Mouse (Mus musculus): ENCODE results near the gene Arntl. TPM values are rescaled to one million over a fixed set of nuclear protein-coding genes. Genes with fewer than 3 reads are reported as not detected.
"Not testable (repeated sequence)": the region's sequence is repeated elsewhere in the genome, so short reads cannot be mapped to it uniquely, and the experiment has no call there.

Arntl gene
- total and polyA plus RNA-seq, 3 experiments, result 4.6 to 29.9 (median 23.8) TPM

GRCm38 (mm10) chr7:113260321-113261167 lies 53.3 kb downstream of the Arntl start:
- H3K4me1 ChIP-seq (ENCODE audit: insufficient read depth, low read depth, low read length), result peaks cover 73% of the 10 kb centered on the region
- H3K36me3 ChIP-seq (replicated peaks), result peaks cover 31% of the 10 kb centered on the region
- ATAC-seq (ENCODE audit: extremely low read depth, insufficient number of reproducible peaks, low FRiP score, poor library complexity, severe bottlenecking) (peak; percentile 65), DNase-seq (ENCODE audit: low spot score) (peak; percentile 62)
- TF ChIP-seq GATA1 (IDR thresholded peaks at IDR 0.05; ENCODE audit: borderline replicate concordance, low read length) (no peak), CTCF (IDR thresholded peaks at IDR 0.05; ENCODE audit: low read depth, low read length) (no peak), TAL1 (conservative IDR thresholded peaks at IDR 0.05; ENCODE audit: low read depth, low read length) (no peak), POLR2AphosphoS5 (IDR thresholded peaks at IDR 0.05; ENCODE audit: insufficient replicate concordance, low read depth, low read length) (0 out of 2 replicates have a peak, but pooled peaks have one; percentile 75)
- H3K9me3 ChIP-seq (replicated peaks), result no peaks in the 10 kb centered on the region
- peak overlapping the region; percentile 74 for H3K4me3 ChIP-seq (ENCODE audit: low read depth, low read length)
- H3K27me3 ChIP-seq (ENCODE audit: insufficient read depth, low read length), result no peaks in the 10 kb centered on the region

GRCm38 (mm10) chr7:113261690-113262089 lies 54.4 kb downstream of the Arntl start:
- TF ChIP-seq POLR2AphosphoS5 (IDR thresholded peaks at IDR 0.05; ENCODE audit: insufficient replicate concordance, low read depth, low read length) (no peak), CTCF (IDR thresholded peaks at IDR 0.05; ENCODE audit: low read depth, low read length) (no peak), GATA2 (IDR thresholded peaks at IDR 0.05; ENCODE audit: borderline replicate concordance, low read depth, low read length) (no peak), GATA1 (IDR thresholded peaks at IDR 0.05; ENCODE audit: borderline replicate concordance, low read length) (no peak), TAL1 (conservative IDR thresholded peaks at IDR 0.05; ENCODE audit: low read depth, low read length) (no peak)
- DNase-seq (ENCODE audit: low spot score) (peak; percentile 29), ATAC-seq (ENCODE audit: extremely low read depth, insufficient number of reproducible peaks, low FRiP score, poor library complexity, severe bottlenecking) (peak; percentile 16; the same call in 1 of the 2 replicates)
- Histone ChIP-seq H3K36me3 (replicated peaks) (peaks cover 21% of the 10 kb centered on the region), H3K4me1 (ENCODE audit: insufficient read depth, low read depth, low read length) (peaks cover 76% of the 10 kb centered on the region), H3K27me3 (ENCODE audit: insufficient read depth, low read length) (no peaks in the 10 kb centered on the region), H3K4me3 (ENCODE audit: low read depth, low read length) (peak overlapping the region; percentile 74), H3K9me3 (replicated peaks) (no peaks in the 10 kb centered on the region)

- Histone ChIP-seq H3K4me3 (ENCODE audit: low read depth, low read length) (peak overlapping the region; percentile 74), H3K36me3 (replicated peaks) (peaks cover 12% of the 10 kb centered on the region), H3K4me1 (ENCODE audit: insufficient read depth, low read depth, low read length) (peaks cover 73% of the 10 kb centered on the region)
- not testable (repeated sequence) for DNase-seq (ENCODE audit: low spot score); ATAC-seq (ENCODE audit: extremely low read depth, insufficient number of reproducible peaks, low FRiP score, poor library complexity, severe bottlenecking); H3K27me3 ChIP-seq (ENCODE audit: insufficient read depth, low read length); H3K9me3 ChIP-seq (replicated peaks)
These were observed 55.5 kb downstream of the Arntl start for GRCm38 (mm10) chr7:113262510-113263467.

GRCm38 (mm10) chr7:113263990-113264389 lies 56.7 kb downstream of the Arntl start:
- DNase-seq (ENCODE audit: low spot score), result no peak
- H3K4me3 ChIP-seq (ENCODE audit: low read depth, low read length), result peak overlapping the region; percentile 47; the same call in 1 of the 2 replicates
- no peaks in the 10 kb centered on the region for H3K27me3 ChIP-seq (ENCODE audit: insufficient read depth, low read length)
- peaks cover 9% of the 10 kb centered on the region for H3K36me3 ChIP-seq (replicated peaks)
- peaks cover 80% of the 10 kb centered on the region for H3K4me1 ChIP-seq (ENCODE audit: insufficient read depth, low read depth, low read length)
- TF ChIP-seq CTCF (IDR thresholded peaks at IDR 0.05; ENCODE audit: low read depth, low read length) (no peak), POLR2AphosphoS5 (IDR thresholded peaks at IDR 0.05; ENCODE audit: insufficient replicate concordance, low read depth, low read length) (no peak), GATA1 (IDR thresholded peaks at IDR 0.05; ENCODE audit: borderline replicate concordance, low read length) (no peak), TAL1 (conservative IDR thresholded peaks at IDR 0.05; ENCODE audit: low read depth, low read length) (no peak), GATA2 (IDR thresholded peaks at IDR 0.05; ENCODE audit: borderline replicate concordance, low read depth, low read length) (no peak)
- no peaks in the 10 kb centered on the region for H3K9me3 ChIP-seq (replicated peaks)
- ATAC-seq (ENCODE audit: extremely low read depth, insufficient number of reproducible peaks, low FRiP score, poor library complexity, severe bottlenecking), result 0 out of 2 replicates have a peak, but pooled peaks have one; percentile 10

- peaks cover 6% of the 10 kb centered on the region; the same call in 1 of the 2 replicates for H3K27me3 ChIP-seq (ENCODE audit: insufficient read depth, low read length)
- peaks cover 68% of the 10 kb centered on the region for H3K4me1 ChIP-seq (ENCODE audit: insufficient read depth, low read depth, low read length)
- peak; percentile 36; the same call in 1 of the 2 replicates for ATAC-seq (ENCODE audit: extremely low read depth, insufficient number of reproducible peaks, low FRiP score, poor library complexity, severe bottlenecking)
- TF ChIP-seq GATA1 (IDR thresholded peaks at IDR 0.05; ENCODE audit: borderline replicate concordance, low read length) (no peak), CTCF (IDR thresholded peaks at IDR 0.05; ENCODE audit: low read depth, low read length) (peak; percentile 63), TAL1 (conservative IDR thresholded peaks at IDR 0.05; ENCODE audit: low read depth, low read length) (no peak), GATA2 (IDR thresholded peaks at IDR 0.05; ENCODE audit: borderline replicate concordance, low read depth, low read length) (no peak)
- DNase-seq (ENCODE audit: low spot score), result peak; percentile 53
- H3K36me3 ChIP-seq (replicated peaks), result no peaks in the 10 kb centered on the region
- no peaks in the 10 kb centered on the region for H3K9me3 ChIP-seq (replicated peaks)
- no peak overlapping the region for H3K4me3 ChIP-seq (ENCODE audit: low read depth, low read length)
These were observed 61.0 kb downstream of the Arntl start for GRCm38 (mm10) chr7:113268287-113268686.

- peak; percentile 46 for ATAC-seq (ENCODE audit: extremely low read depth, insufficient number of reproducible peaks, low FRiP score, poor library complexity, severe bottlenecking)
- no peaks in the 10 kb centered on the region for H3K9me3 ChIP-seq (replicated peaks)
- peaks cover 62% of the 10 kb centered on the region for H3K4me1 ChIP-seq (ENCODE audit: insufficient read depth, low read depth, low read length)
- DNase-seq (ENCODE audit: low spot score), result peak; percentile 61
- H3K4me3 ChIP-seq (ENCODE audit: low read depth, low read length), result no peak overlapping the region
- TF ChIP-seq TAL1 (conservative IDR thresholded peaks at IDR 0.05; ENCODE audit: low read depth, low read length) (no peak), CTCF (IDR thresholded peaks at IDR 0.05; ENCODE audit: low read depth, low read length) (no peak), GATA1 (IDR thresholded peaks at IDR 0.05; ENCODE audit: borderline replicate concordance, low read length) (no peak), GATA2 (IDR thresholded peaks at IDR 0.05; ENCODE audit: borderline replicate concordance, low read depth, low read length) (no peak), POLR2AphosphoS5 (IDR thresholded peaks at IDR 0.05; ENCODE audit: insufficient replicate concordance, low read depth, low read length) (no peak)
- H3K36me3 ChIP-seq (replicated peaks), result no peaks in the 10 kb centered on the region
- H3K27me3 ChIP-seq (ENCODE audit: insufficient read depth, low read length), result peaks cover 6% of the 10 kb centered on the region; the same call in 1 of the 2 replicates
These were observed 61.8 kb downstream of the Arntl start for GRCm38 (mm10) chr7:113269081-113269480.

Data from G1E (cell line).